Mouse (Mus musculus) limb, embryonic 11.5 days (tissue): ENCODE results near the gene Ndufs8. TPM values are rescaled to one million over a fixed set of nuclear protein-coding genes. Genes with fewer than 3 reads are reported as not detected.
A peak's percentile ranks its signal among the peaks of the same experiment; 100 is the strongest.
"Not testable (repeated sequence)": the region's sequence is repeated elsewhere in the genome, so short reads cannot be mapped to it uniquely, and the experiment has no call there.

Experiments
- ATAC-seq: fragments of 200-750 bp; cut with Nextera tagmentation; 2 replicates; pipeline ENCODE4 v1.8.0; 2017; ENCODE audit warnings: low read depth; ENCODE audit not compliant: insufficient number of reproducible peaks, low FRiP score, low TSS enrichment
- DNase-seq: peaks from one replicate; pipeline ENCODE4 v3.0.0-alpha.2; 2015; ENCODE audit warnings: low spot score
- H3K27ac ChIP-seq: fragments of 300-500 bp; sonication (generic); replicated peaks from 2 replicates; pipeline ENCODE4 v1.5.1; 2014; ENCODE audit warnings: low read depth, mild to moderate bottlenecking, low read length
- H3K27me3 ChIP-seq: fragments of 300-500 bp; sonication (generic); 2 replicates; pipeline ENCODE4 v1.6.1; 2014; ENCODE audit warnings: mild to moderate bottlenecking, low read length, mixed read lengths; ENCODE audit not compliant: control insufficient read depth, insufficient read depth
- H3K36me3 ChIP-seq: fragments of 300-500 bp; sonication (generic); 2 replicates; pipeline ENCODE4 v1.6.1; 2014; ENCODE audit warnings: mild to moderate bottlenecking, low read length, moderate library complexity, mixed read lengths; ENCODE audit not compliant: control insufficient read depth, insufficient read depth
- H3K4me1 ChIP-seq: fragments of 300-500 bp; sonication (generic); 2 replicates; pipeline ENCODE4 v1.6.1; 2014; ENCODE audit warnings: low read length, mixed read lengths; ENCODE audit not compliant: control insufficient read depth, insufficient read depth
- H3K4me2 ChIP-seq: fragments of 300-500 bp; sonication (generic); 2 replicates; pipeline ENCODE4 v1.6.1; 2014; ENCODE audit warnings: low read depth, mild to moderate bottlenecking, moderate library complexity; ENCODE audit not compliant: severe bottlenecking
- H3K4me3 ChIP-seq: fragments of 300-500 bp; sonication (generic); 2 replicates; pipeline ENCODE4 v1.5.1; 2014; ENCODE audit warnings: low read depth, low read length
- H3K9ac ChIP-seq: fragments of 300-500 bp; sonication (generic); 2 replicates; pipeline ENCODE4 v1.6.1; 2014; ENCODE audit warnings: mild to moderate bottlenecking, low read length
- H3K9me3 ChIP-seq: fragments of 300-500 bp; sonication (generic); 2 replicates; pipeline ENCODE4 v1.6.1; 2016; ENCODE audit warnings: low read length; ENCODE audit not compliant: control insufficient read depth
- whole genome bisulfite sequencing: fragments of 180-500 bp; shearing (Covaris S2); extraction: QIAGEN DNeasy Blood & Tissue Kit; methylation state at CpG from one replicate; pipeline ENCODE4 v1.1.7; 2014; 5-methylcytosine and 5-hydroxymethylcytosine counted together
- polyA plus RNA-seq: library from polyadenylated mRNA; unstranded; fragments of >200 nt; fragmentation: Nextera tagmentation; extraction: Ambion mirVana; gene quantifications from 2 replicates; pipeline ENCODE4 v1.2.1, GENCODE M21; 2014

The Ndufs8 gene
- 259 and 263 TPM in 2 replicates for polyA plus RNA-seq

- Histone ChIP-seq H3K27ac (peak within 1 kb of the TSS; percentile 36), H3K27me3 (no peaks in the 10 kb centered on the region), H3K4me2 (peak within 1 kb of the TSS; percentile 79), H3K4me1 (peaks cover 13% of the 10 kb centered on the region), H3K9me3 (no peaks in the 10 kb centered on the region), H3K4me3 (peak within 1 kb of the TSS; percentile 58), H3K36me3 (peaks cover 6% of the 10 kb centered on the region; the same call in 1 of the 2 replicates), H3K9ac (peak within 1 kb of the TSS; percentile 75)
- under 1% methylated on average over 43 of the region's 43 CpGs for WGBS
- DNase-seq (peak; percentile 92), ATAC-seq (peak; percentile 96)
Observed at GRCm38 (mm10) chr19:3912337-3913204, at the start of gene Ndufs8. Gene Ndufs8 (minus strand): TSS chr19:3912774.

GRCm38 (mm10) chr19:3961805-3962204 lies 49.2 kb upstream of the Ndufs8 start:
- not testable (repeated sequence) for ATAC-seq, H3K4me1 ChIP-seq, DNase-seq, H3K9ac ChIP-seq, H3K27ac ChIP-seq, H3K27me3 ChIP-seq, H3K4me2 ChIP-seq, H3K9me3 ChIP-seq, H3K4me3 ChIP-seq, H3K36me3 ChIP-seq
- WGBS: 90% methylated on average over 6 of the region's 6 CpGs

GRCm38 (mm10) chr19:3960211-3960610 lies 47.6 kb upstream of the Ndufs8 start:
- Histone ChIP-seq H3K27ac (no peak overlapping the region), H3K9me3 (no peaks in the 10 kb centered on the region), H3K4me3 (no peak overlapping the region), H3K36me3 (no peaks in the 10 kb centered on the region), H3K9ac (no peak overlapping the region), H3K27me3 (no peaks in the 10 kb centered on the region), H3K4me1 (no peaks in the 10 kb centered on the region), H3K4me2 (no peak overlapping the region)
- whole genome bisulfite sequencing: 82% methylated on average over 5 of the region's 5 CpGs
- DNase-seq (no peak), ATAC-seq (no peak)

GRCm38 (mm10) chr19:3959030-3959429 lies 46.5 kb upstream of the Ndufs8 start:
- Histone ChIP-seq H3K9ac (no peak overlapping the region), H3K36me3 (no peaks in the 10 kb centered on the region), H3K4me3 (no peak overlapping the region), H3K27me3 (no peaks in the 10 kb centered on the region), H3K27ac (no peak overlapping the region), H3K9me3 (no peaks in the 10 kb centered on the region), H3K4me1 (no peaks in the 10 kb centered on the region), H3K4me2 (no peak overlapping the region)
- ATAC-seq (no peak), DNase-seq (no peak)

- Histone ChIP-seq H3K4me2 (no peak within 1 kb of the TSS), H3K4me1 (no peaks in the 10 kb centered on the region), H3K9ac (no peak within 1 kb of the TSS), H3K4me3 (no peak within 1 kb of the TSS), H3K9me3 (no peaks in the 10 kb centered on the region), H3K27ac (no peak within 1 kb of the TSS), H3K27me3 (no peaks in the 10 kb centered on the region), H3K36me3 (no peaks in the 10 kb centered on the region)
- ATAC-seq (no peak), DNase-seq (no peak)
- 74% methylated on average over 4 of the region's 4 CpGs for WGBS
Observed at GRCm38 (mm10) chr19:3958470-3958869, 45.9 kb upstream of the Ndufs8 start, which contains the start of gene Aldh3b3. Gene Aldh3b3 (plus strand): TSS chr19:3958645.

- H3K27me3 ChIP-seq, H3K36me3 ChIP-seq, H3K9me3 ChIP-seq, H3K27ac ChIP-seq, H3K4me1 ChIP-seq, H3K4me2 ChIP-seq, DNase-seq, H3K4me3 ChIP-seq, H3K9ac ChIP-seq, ATAC-seq: not testable (repeated sequence)
- WGBS: 71% methylated on average over 5 of the region's 5 CpGs
Observed at GRCm38 (mm10) chr19:3957296-3958036, 44.9 kb upstream of the Ndufs8 start.

GRCm38 (mm10) chr19:3955804-3956203 lies 43.2 kb upstream of the Ndufs8 start:
- H3K27ac ChIP-seq: no peak overlapping the region
- DNase-seq (no peak), ATAC-seq (no peak)
- no peaks in the 10 kb centered on the region for H3K4me1 ChIP-seq
- H3K27me3 ChIP-seq: no peaks in the 10 kb centered on the region
- H3K4me2 ChIP-seq: no peak overlapping the region
- H3K4me3 ChIP-seq: no peak overlapping the region
- no peak overlapping the region for H3K9ac ChIP-seq
- H3K36me3 ChIP-seq: no peaks in the 10 kb centered on the region
- H3K9me3 ChIP-seq: no peaks in the 10 kb centered on the region
- WGBS: 41% methylated on average over 4 of the region's 4 CpGs

GRCm38 (mm10) chr19:3955033-3955432 lies 42.5 kb upstream of the Ndufs8 start:
- 85% methylated on average over 3 of the region's 3 CpGs for WGBS
- H3K27ac ChIP-seq: no peak overlapping the region
- no peaks in the 10 kb centered on the region for H3K9me3 ChIP-seq
- H3K27me3 ChIP-seq: no peaks in the 10 kb centered on the region
- no peak overlapping the region for H3K9ac ChIP-seq
- H3K4me3 ChIP-seq: no peak overlapping the region
- no peaks in the 10 kb centered on the region; the same call in 1 of the 2 replicates for H3K36me3 ChIP-seq
- ATAC-seq (no peak), DNase-seq (no peak)
- H3K4me2 ChIP-seq: no peak overlapping the region
- no peaks in the 10 kb centered on the region for H3K4me1 ChIP-seq
